Mouse (Mus musculus): ENCODE measurements around the gene Tnpo2.

The Tnpo2 gene

GRCm38 (mm10) chr8:85027516-85027855, 9.2 kb upstream of the Tnpo2 start:
- in situ Hi-C loops (cut with MboI) = no loop called here

GRCm38 (mm10) chr8:85027922-85028321, 8.8 kb upstream of the Tnpo2 start:
- in situ Hi-C loops (cut with MboI) = no loop called here

DNA sequence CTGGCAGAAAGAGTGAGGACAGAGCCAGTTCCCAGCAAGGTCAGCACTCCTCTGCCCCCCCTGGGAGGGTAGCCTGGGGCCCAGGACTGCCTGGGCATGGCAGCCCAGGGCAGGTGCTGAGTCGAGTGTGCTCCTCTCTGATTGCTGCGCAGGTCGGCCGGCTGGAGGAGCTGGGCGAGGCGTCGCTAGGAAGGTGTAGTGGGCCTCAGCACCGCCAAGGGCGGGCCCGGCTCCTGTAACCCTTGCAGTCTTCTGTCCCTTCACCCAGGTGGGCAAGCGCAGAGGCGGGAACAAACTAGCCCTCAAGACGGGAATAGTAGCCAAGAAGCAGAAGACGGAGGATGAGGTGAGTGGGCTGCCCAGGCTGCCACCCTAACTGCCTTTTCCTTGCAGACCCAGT, 7.4 kb upstream of the Tnpo2 start:
- in situ Hi-C loops (cut with MboI) = no loop called here

- in situ Hi-C loops (cut with MboI) = no loop called here
These were observed 3.9 kb upstream of the Tnpo2 start for GRCm38 (mm10) chr8:85032622-85033311.

DNA sequence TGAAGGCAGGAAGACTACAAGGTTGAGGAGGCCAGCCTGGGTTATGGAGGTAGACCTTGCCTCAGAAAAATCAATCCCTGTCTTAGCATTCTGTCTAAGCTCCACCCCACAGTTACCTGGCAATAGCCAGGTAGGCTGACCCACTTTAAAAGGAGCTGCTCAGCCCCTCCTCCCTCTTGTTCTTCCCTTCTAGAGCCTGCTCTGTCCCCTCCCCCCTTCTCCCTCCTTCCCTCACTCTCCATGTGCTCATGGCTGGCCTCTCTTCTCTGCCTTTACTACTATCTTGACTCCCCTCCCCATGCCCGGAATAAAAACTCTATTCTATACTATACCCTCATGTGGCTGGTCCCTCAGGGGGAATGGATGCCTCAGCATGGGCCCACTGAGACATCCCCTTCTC, 2.8 kb upstream of the Tnpo2 start:
- in situ Hi-C loops (cut with MboI) = no loop called here

DNA sequence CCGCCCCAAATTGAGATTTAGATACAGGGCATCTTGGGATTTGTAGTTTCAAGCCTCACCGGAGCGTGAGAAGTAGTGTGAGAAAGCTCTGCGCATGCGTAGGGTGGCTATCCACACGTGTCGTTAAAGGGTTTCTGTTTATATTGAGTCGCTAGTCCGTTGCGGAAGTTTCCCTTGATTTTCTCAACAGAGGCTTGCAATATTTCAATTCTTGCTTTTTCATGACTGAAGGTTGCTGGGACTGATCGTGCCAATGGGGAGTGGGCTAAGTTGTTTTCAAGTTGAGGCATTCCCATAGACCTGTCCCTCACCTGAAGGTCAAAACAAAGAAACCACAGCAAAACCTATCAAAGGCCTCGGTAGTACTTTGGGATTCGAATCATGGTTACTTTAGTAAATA, 2.0 kb upstream of the Tnpo2 start:
- in situ Hi-C loops (cut with MboI) = no loop called here

- in situ Hi-C loops (cut with MboI) = no loop called here
These were observed 1.5 kb upstream of the Tnpo2 start for GRCm38 (mm10) chr8:85035165-85035727.

DNA sequence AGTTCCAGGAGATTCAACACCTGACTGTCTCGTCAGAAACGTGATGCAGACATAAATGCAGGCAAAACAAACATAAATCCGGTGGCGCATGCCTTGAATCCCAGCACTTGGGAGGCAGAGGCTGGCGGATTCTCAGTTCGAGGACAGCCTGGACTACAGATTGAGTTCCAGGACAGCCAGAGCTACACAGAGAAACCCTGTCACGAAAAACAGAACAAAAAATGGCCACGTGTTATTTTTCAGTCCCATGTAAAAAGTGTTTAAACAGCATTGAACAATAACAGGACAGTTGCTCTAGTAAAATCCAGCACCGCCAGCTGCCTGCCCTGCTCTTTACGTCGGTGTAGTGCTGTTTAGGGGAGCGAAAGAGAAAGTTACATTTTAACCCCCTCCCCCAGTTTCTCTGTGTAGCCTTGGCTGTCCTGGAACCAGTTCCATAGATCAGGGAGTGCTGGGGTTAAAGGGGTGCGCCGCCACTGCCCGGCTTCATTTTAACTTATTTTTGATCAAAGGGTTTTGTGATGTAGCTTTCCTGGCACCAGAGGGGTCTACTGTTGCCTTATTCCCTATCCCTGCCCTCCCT, 896 bp upstream of the Tnpo2 start:
- in situ Hi-C loops (cut with MboI) = no loop called here

DNA sequence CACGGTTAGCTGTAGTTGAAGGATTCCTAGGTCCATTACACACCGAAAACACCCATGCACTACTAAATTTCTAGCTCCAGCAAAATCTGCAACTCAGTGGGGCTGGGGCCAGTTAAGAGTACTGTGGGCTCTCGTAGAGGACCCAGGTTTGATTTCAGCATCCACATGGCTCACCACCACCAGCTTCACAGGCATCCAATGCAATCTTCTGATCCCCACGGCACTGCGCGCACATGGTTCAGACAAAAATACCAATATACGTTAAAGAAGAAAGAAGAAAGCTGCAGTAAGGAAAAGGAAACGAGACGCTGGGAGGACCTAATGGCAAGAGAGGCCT, 366 bp upstream of the Tnpo2 start:
- in situ Hi-C loops (cut with MboI) = no loop called here

- in situ Hi-C loops (cut with MboI) = no loop called here
These were observed 608 bp downstream of the Tnpo2 start for GRCm38 (mm10) chr8:85037366-85037680.

DNA sequence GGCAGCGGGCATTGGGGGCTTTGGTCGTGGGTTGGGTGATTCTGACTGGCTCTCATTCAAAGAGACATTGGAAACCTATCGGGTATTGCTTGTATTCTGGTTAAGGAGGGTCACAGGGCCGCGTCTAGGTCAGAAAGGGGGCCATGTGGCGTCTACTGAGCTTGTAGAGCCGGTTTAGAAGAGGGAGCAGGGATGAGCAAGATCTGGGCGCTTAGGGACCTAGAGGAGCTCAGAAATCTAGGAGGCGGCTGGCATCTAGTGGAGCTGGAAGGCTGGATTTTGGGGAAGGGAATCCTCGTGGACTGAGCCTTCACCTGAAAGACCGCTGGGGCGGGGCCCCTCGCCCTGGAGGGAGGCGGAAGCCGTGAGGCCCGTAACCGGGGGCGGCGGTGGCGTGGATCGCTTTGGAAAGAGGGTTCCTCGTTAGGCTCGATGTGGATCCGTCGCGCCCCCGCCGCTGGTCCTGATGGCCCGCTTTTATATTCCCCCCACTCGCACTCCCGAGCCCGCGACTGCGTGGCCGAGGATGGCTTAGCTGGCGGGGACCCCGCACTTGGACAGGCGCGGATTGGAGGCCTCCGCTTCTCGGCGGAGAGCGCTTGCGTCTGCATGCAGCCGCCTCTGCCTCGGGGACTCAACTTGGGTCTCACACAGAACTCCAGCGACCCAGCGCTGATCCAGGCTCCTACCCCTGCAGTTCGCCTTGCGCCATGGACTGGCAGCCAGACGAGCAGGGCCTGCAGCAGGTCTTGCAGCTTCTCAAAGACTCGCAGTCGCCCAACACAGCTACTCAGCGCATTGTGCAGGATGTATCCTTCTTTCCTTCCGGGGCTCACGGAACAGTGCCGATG, 1.2 kb downstream of the Tnpo2 start:
- in situ Hi-C loops (cut with MboI) = no loop called here

DNA sequence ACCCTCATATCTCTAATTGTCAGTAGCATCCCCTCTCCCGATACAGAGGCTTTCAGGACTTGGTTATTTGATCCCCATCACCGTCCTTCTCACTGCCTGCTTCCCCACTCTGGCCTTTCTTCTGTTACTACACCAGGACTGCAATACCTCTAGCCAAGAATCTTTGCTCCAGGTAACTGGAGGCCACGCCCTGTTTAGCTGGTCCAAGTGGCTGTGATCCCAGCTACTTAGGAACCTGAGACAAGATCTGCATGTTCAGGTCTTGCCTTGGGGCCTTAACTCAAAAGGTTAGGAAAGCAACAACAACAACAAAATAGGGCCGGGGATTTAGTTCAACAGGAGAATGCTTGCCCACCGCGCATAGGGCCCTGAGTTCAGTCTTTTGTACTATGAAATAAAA, 6.9 kb downstream of the Tnpo2 start:
- in situ Hi-C loops (cut with MboI) = no loop called here

- in situ Hi-C loops (cut with MboI) = no loop called here
These were observed 20.7 kb downstream of the Tnpo2 start for GRCm38 (mm10) chr8:85057367-85057766.

GRCm38 (mm10) chr8:85059879-85060616, 23.3 kb downstream of the Tnpo2 start, which contains the start of gene Fbxw9:
Fbxw9 (plus strand) TSS chr8:85060055.
- in situ Hi-C loops (cut with MboI) = no loop called here

GRCm38 (mm10) chr8:85062603-85063002, 25.9 kb downstream of the Tnpo2 start:
- in situ Hi-C loops (cut with MboI) = no loop called here

GRCm38 (mm10) chr8:85065213-85065612, 28.5 kb downstream of the Tnpo2 start:
- in situ Hi-C loops (cut with MboI) = no loop called here

DNA sequence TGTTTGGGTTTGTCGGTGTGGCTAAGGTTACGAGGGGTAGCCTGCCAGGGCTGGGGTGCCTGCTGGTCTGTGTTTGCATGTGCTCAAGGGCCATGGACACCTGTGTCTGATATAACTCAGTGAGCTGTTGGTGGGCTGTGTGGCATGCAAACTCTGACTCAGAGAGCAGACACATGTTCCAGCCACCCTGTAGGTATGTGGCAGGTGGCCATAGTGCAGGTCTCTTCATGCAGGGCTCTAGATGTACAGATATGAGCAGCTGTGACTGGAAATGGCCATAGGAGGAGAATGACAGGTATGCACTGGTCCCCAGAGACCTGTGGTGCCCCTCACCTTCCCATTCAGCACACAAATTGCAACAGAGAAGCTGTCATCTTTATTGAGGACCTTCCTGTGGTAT, 30.4 kb downstream of the Tnpo2 start:
- in situ Hi-C loops (cut with MboI) = no loop called here

DNA sequence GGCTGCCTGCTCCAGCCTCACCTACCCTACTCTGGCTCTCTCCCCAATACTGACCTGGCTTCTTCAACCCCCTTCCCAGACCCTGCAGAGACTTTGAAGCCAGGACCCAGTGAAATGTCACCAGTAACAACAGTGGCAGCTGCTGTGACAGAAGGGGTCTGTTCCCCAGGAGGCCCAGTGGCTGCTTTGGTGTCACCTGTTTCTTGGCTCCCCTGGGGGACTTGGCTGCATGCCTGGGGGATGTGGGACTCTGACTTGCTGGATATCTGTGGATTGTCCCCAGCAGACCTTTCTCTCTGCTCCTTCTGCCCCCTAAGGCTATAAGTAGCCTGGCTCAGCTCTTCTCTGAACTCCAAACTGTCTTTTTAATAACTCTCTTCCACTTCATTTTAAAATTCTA, 31.3 kb downstream of the Tnpo2 start, which contains the start of gene Gm5741:
TSS of gene Gm5741 (minus strand) at position 1 of the 400 bp plus-strand sequence.
- in situ Hi-C loops (cut with MboI) = no loop called here

DNA sequence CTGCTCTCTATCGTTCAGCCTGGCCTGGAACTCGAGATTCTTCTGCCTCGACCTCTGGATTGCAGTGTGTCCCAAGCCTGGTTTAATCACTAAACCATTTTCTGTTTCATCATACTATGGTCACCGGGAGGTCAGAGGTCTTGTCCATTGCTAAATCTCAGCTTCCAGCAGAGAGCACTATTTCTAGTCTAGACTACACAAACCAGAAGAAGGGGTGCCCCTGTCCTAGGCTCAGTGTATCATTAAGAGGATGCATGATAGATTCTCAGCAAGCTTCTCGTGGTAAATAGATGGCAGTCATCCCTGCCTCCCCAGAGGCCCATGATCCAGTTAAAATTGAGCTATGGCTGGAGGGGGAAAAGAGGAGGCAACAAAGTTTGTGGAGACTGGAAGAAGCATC, 34.3 kb downstream of the Tnpo2 start:
- in situ Hi-C loops (cut with MboI) = no loop called here

GRCm38 (mm10) chr8:85071514-85072281, 35.0 kb downstream of the Tnpo2 start, which contains the start of gene Dhps:
Dhps (plus strand) TSS chr8:85071757.
- in situ Hi-C loops (cut with MboI) = no loop called here

- in situ Hi-C loops (cut with MboI) = no loop called here
These were observed 35.7 kb downstream of the Tnpo2 start for GRCm38 (mm10) chr8:85072364-85072929.

All from mature B cell (primary cell).